Mouse (Mus musculus): Measurements from ENCODE around the gene Capza3.

The Capza3 gene

GRCm38 (mm10) chr6:140040952-140041351 is at the start of gene Capza3:
Gene Capza3 (plus strand): TSS chr6:140041252.
- DNase-seq (ENCODE audit: low spot score in 2 of 2): no peak

GRCm38 (mm10) chr6:140005181-140005580 is 35.9 kb upstream of the Capza3 start:
- DNase-seq (ENCODE audit: low spot score in 2 of 2): no peak

GRCm38 (mm10) chr6:140024404-140024803 is 16.6 kb upstream of the Capza3 start:
- DNase-seq (ENCODE audit: low spot score in 2 of 2): no peak

- DNase-seq (ENCODE audit: low spot score in 2 of 2): no peak
These were observed 305 bp downstream of the Capza3 start, which contains the start of gene Plcz1 for GRCm38 (mm10) chr6:140041357-140041756. Gene Plcz1 (minus strand): TSS chr6:140041457.

- DNase-seq (ENCODE audit: low spot score in 2 of 2): no peak
These were observed 10.4 kb downstream of the Capza3 start for GRCm38 (mm10) chr6:140051476-140051875.

- no peak for DNase-seq (ENCODE audit: low spot score in 2 of 2)
These were observed 13.3 kb downstream of the Capza3 start for GRCm38 (mm10) chr6:140054271-140054928.

GRCm38 (mm10) chr6:140069177-140069576 is 28.1 kb downstream of the Capza3 start:
- no peak for DNase-seq (ENCODE audit: low spot score in 2 of 2)

GRCm38 (mm10) chr6:140080933-140081332 is 39.9 kb downstream of the Capza3 start:
- no peak for DNase-seq (ENCODE audit: low spot score in 2 of 2)

GRCm38 (mm10) chr6:140081739-140082138 is 40.7 kb downstream of the Capza3 start:
- no peak for DNase-seq (ENCODE audit: low spot score in 2 of 2)

- no peak for DNase-seq (ENCODE audit: low spot score in 2 of 2)
These were observed 48.8 kb downstream of the Capza3 start for GRCm38 (mm10) chr6:140089855-140090254.
